Mouse (Mus musculus) lung, adult 2 months (tissue): Measurements from ENCODE around the gene Rcor2.

Experiments used
- CTCF ChIP-seq: fragments of 200-500 bp; IDR thresholded peaks from 2 replicates; pipeline ENCODE4 v1.5.1; 2011; ENCODE audit warnings: mild to moderate bottlenecking, low read length, control low read depth; ENCODE audit not compliant: insufficient read depth
- POLR2A ChIP-seq: fragments of 200-500 bp; IDR thresholded peaks from 2 replicates; pipeline ENCODE4 v1.6.1; 2011; ENCODE audit warnings: low read depth, mild to moderate bottlenecking, control low read depth, low read length, borderline replicate concordance; ENCODE audit errors: extremely low read depth

GRCm38 (mm10) chr19:7316822-7317221 lies 49.7 kb downstream of the Rcor2 start:
- TF ChIP-seq POLR2A, result no peak
- TF ChIP-seq CTCF, result no peak
